Mouse (Mus musculus): ENCODE data around the gene Wdr20. TPM values are rescaled to one million over a fixed set of nuclear protein-coding genes. Genes with fewer than 3 reads are reported as not detected.

Gene Wdr20
- total and polyA plus RNA-seq, 3 experiments: 18.8 to 25.8 TPM; not detected in 1

GRCm38 (mm10) chr12:110850010-110850928 is 112.5 kb downstream of the Wdr20 start, which contains the start of gene Zfp839 (continued):
- no peak for TF ChIP-seq CHD1 (IDR thresholded peaks at IDR 0.05; ENCODE audit: low read depth, low read length)
- TF ChIP-seq MAFK (IDR thresholded peaks at IDR 0.05; ENCODE audit: borderline replicate concordance, low read depth, low read length): no peak
- TF ChIP-seq GATA1 (IDR thresholded peaks at IDR 0.05; ENCODE audit: low read depth, low read length): no peak
- TF ChIP-seq CTCF (IDR thresholded peaks at IDR 0.05 in 2 of 3, conservative IDR thresholded peaks at IDR 0.05 in 1 of 3; ENCODE audit: control insufficient read depth in 1 of 3, insufficient read depth in 1 of 3, low read depth in 2 of 3, low read length in 3 of 3, poor library complexity in 1 of 3, severe bottlenecking in 1 of 3): no peak
- peak; percentile 45; the same call in 1 of the 2 replicates for TF ChIP-seq TCF12 (IDR thresholded peaks at IDR 0.05; ENCODE audit: low read depth, low read length)
- TF ChIP-seq KAT2A (conservative IDR thresholded peaks at IDR 0.05; ENCODE audit: low read depth, low read length): no peak; the same call in 1 of the 2 replicates

- Histone ChIP-seq H3K4me1 (ENCODE audit: control insufficient read depth in 1 of 2, insufficient read depth in 2 of 2, low read length in 2 of 2) (peaks cover 4 to 33% of the 10 kb centered on the region in 2 experiments; a peak in 3 of 4 replicates), H3K9me3 (replicated peaks; ENCODE audit: insufficient read depth, low read length) (no peaks in the 10 kb centered on the region)
- DNase-seq (ENCODE audit: low read depth, low spot score): no peak
Observed at GRCm38 (mm10) chr12:110850929-110851256, 113.1 kb downstream of the Wdr20 start.

DNA sequence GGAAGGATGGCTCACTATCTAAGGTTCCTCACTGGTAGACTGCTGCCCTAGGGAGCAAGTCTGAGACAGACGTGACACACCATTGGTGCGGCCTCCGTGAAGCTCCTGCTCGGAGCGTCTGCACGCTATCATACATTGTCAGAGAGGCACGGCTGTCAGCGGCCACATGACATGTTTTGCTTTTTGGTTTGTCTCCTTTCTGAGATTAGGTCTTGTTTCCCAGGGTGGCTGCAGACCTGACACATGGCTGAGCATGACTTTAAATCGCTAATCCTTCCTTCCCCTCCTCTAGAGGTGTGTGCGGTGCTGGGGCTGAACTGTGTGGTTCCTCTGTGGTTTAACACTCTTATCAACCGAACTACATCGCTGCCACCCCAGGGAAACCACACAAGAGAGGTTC is 113.7 kb downstream of the Wdr20 start:
- Histone ChIP-seq H3K4me1 (ENCODE audit: control insufficient read depth in 1 of 2, insufficient read depth in 2 of 2, low read length in 2 of 2) (peaks cover 4 to 30% of the 10 kb centered on the region in 2 experiments; a peak in 3 of 4 replicates), H3K36me3 (ENCODE audit: control insufficient read depth in 1 of 2, insufficient read depth in 2 of 2, low read length in 2 of 2) (peaks cover 0 to 8% of the 10 kb centered on the region in 2 experiments; a peak in 1 of 4 replicates), H3K9ac (ENCODE audit: control insufficient read depth, low read depth, low read length, poor library complexity, severe bottlenecking) (peak overlapping the region; percentile 94), H3K9me3 (replicated peaks; ENCODE audit: insufficient read depth, low read length) (no peaks in the 10 kb centered on the region), H3K4me3 (ENCODE audit: control insufficient read depth in 1 of 2, insufficient read depth in 1 of 2, low read depth in 2 of 2, low read length in 2 of 2) (peak overlapping the region; percentile 81 to 92), H3K27me3 (ENCODE audit: control insufficient read depth in 1 of 2, insufficient read depth in 2 of 2, low read length in 2 of 2) (no peaks in the 10 kb centered on the region), H3K27ac (ENCODE audit: control insufficient read depth, low read depth, low read length) (peak overlapping the region; percentile 57), H3K79me2 (ENCODE audit: control insufficient read depth, insufficient read depth, low read length, poor library complexity) (peaks cover 6% of the 10 kb centered on the region; the same call in 1 of the 2 replicates)
- peak; percentile 86 for DNase-seq (ENCODE audit: low read depth, low spot score)
- TF ChIP-seq POLR2AphosphoS5 (IDR thresholded peaks at IDR 0.05; ENCODE audit: borderline replicate concordance, low read depth, low read length): no peak
- TF ChIP-seq TCF12 (IDR thresholded peaks at IDR 0.05; ENCODE audit: low read depth, low read length): peak; percentile 45; the same call in 1 of the 2 replicates
- peak; percentile 59; the same call in 1 of the 2 replicates for TF ChIP-seq MYC (IDR thresholded peaks at IDR 0.05; ENCODE audit: low read depth, low read length)
- TF ChIP-seq NELFE (IDR thresholded peaks at IDR 0.05; ENCODE audit: low read depth, low read length): no peak
- no peak for TF ChIP-seq MEF2A (IDR thresholded peaks at IDR 0.05; ENCODE audit: extremely low read depth, insufficient replicate concordance, low read depth, low read length, poor library complexity, severe bottlenecking)
- no peak for TF ChIP-seq BHLHE40 (IDR thresholded peaks at IDR 0.05; ENCODE audit: borderline replicate concordance, low read depth, low read length)
- no peak for TF ChIP-seq USF2 (IDR thresholded peaks at IDR 0.05; ENCODE audit: borderline replicate concordance in 1 of 2, insufficient read depth in 1 of 2, low read depth in 1 of 2, low read length in 2 of 2)
- no peak for TF ChIP-seq MAZ (IDR thresholded peaks at IDR 0.05; ENCODE audit: low read depth, low read length)
- TF ChIP-seq USF1 (IDR thresholded peaks at IDR 0.05; ENCODE audit: low read depth, low read length): peak; percentile 74
- no peak for TF ChIP-seq ZNF384 (IDR thresholded peaks at IDR 0.05; ENCODE audit: low read depth, low read length)
- 0 out of 2 replicates have a peak, but pooled peaks have one; percentile 70 for TF ChIP-seq UBTF (IDR thresholded peaks at IDR 0.05; ENCODE audit: borderline replicate concordance, insufficient read depth, low read depth, low read length)
- no peak for TF ChIP-seq RAD21 (IDR thresholded peaks at IDR 0.05; ENCODE audit: low read depth, low read length)
- 0 out of 2 replicates have a peak, but pooled peaks have one; percentile 13 for TF ChIP-seq GATA1 (IDR thresholded peaks at IDR 0.05; ENCODE audit: low read depth, low read length)
- TF ChIP-seq ZC3H11A (IDR thresholded peaks at IDR 0.05; ENCODE audit: low read depth, low read length): no peak
- TF ChIP-seq CHD1 (IDR thresholded peaks at IDR 0.05; ENCODE audit: low read depth, low read length): no peak

More at GRCm38 (mm10) chr12:110850929-110851256, 113.1 kb downstream of the Wdr20 start:
- Histone ChIP-seq H3K79me2 (ENCODE audit: control insufficient read depth, insufficient read depth, low read length, poor library complexity) (peaks cover 6% of the 10 kb centered on the region; the same call in 1 of the 2 replicates), H3K36me3 (ENCODE audit: control insufficient read depth in 1 of 2, insufficient read depth in 2 of 2, low read length in 2 of 2) (peaks cover 0 to 10% of the 10 kb centered on the region in 2 experiments; a peak in 1 of 4 replicates), H3K27me3 (ENCODE audit: control insufficient read depth in 1 of 2, insufficient read depth in 2 of 2, low read length in 2 of 2) (no peaks in the 10 kb centered on the region), H3K9ac (ENCODE audit: control insufficient read depth, low read depth, low read length, poor library complexity, severe bottlenecking) (peak overlapping the region; percentile 94), H3K4me3 (ENCODE audit: control insufficient read depth in 1 of 2, insufficient read depth in 1 of 2, low read depth in 2 of 2, low read length in 2 of 2) (peak overlapping the region; percentile 81 to 92), H3K27ac (ENCODE audit: control insufficient read depth, low read depth, low read length) (peak overlapping the region; percentile 57)
- no peak for TF ChIP-seq JUND (IDR thresholded peaks at IDR 0.05; ENCODE audit: low read depth, low read length)
- no peak for TF ChIP-seq BHLHE40 (IDR thresholded peaks at IDR 0.05; ENCODE audit: borderline replicate concordance, low read depth, low read length)
- no peak for TF ChIP-seq MXI1 (IDR thresholded peaks at IDR 0.05; ENCODE audit: low read depth, low read length)
- TF ChIP-seq ELF1 (IDR thresholded peaks at IDR 0.05; ENCODE audit: low read depth, low read length): no peak
- no peak for TF ChIP-seq USF1 (IDR thresholded peaks at IDR 0.05; ENCODE audit: low read depth, low read length)
- no peak for TF ChIP-seq SMC3 (IDR thresholded peaks at IDR 0.05; ENCODE audit: low read depth, low read length)
- no peak for TF ChIP-seq UBTF (IDR thresholded peaks at IDR 0.05; ENCODE audit: borderline replicate concordance, insufficient read depth, low read depth, low read length)
- no peak for TF ChIP-seq NELFE (IDR thresholded peaks at IDR 0.05; ENCODE audit: low read depth, low read length)
- TF ChIP-seq ZKSCAN1 (IDR thresholded peaks at IDR 0.05; ENCODE audit: low read depth, low read length): no peak
- no peak for TF ChIP-seq ZNF384 (IDR thresholded peaks at IDR 0.05; ENCODE audit: low read depth, low read length)
- no peak for TF ChIP-seq MYB (IDR thresholded peaks at IDR 0.05; ENCODE audit: low read depth, low read length)
- no peak for TF ChIP-seq USF2 (IDR thresholded peaks at IDR 0.05; ENCODE audit: borderline replicate concordance in 1 of 2, insufficient read depth in 1 of 2, low read depth in 1 of 2, low read length in 2 of 2)
- no peak for TF ChIP-seq ZC3H11A (IDR thresholded peaks at IDR 0.05; ENCODE audit: low read depth, low read length)
- no peak for TF ChIP-seq CHD1 (IDR thresholded peaks at IDR 0.05; ENCODE audit: low read depth, low read length)
- TF ChIP-seq SIN3A (IDR thresholded peaks at IDR 0.05; ENCODE audit: low read length): no peak
- no peak for TF ChIP-seq NRF1 (IDR thresholded peaks at IDR 0.05; ENCODE audit: insufficient read depth, low read depth, low read length, poor library complexity, severe bottlenecking)
- TF ChIP-seq HCFC1 (IDR thresholded peaks at IDR 0.05; ENCODE audit: low read depth, low read length): no peak

Data from MEL (cell line).